Mouse (Mus musculus) forebrain, embryonic 12.5 days (tissue): ENCODE measurements around the gene Arid1b. TPM values are rescaled to one million over a fixed set of nuclear protein-coding genes. Genes with fewer than 3 reads are reported as not detected.

Experiments used
- ATAC-seq: fragments of 200-750 bp; cut with Nextera tagmentation; 2 replicates; pipeline ENCODE4 v1.8.0; 2017; ENCODE audit warnings: moderate TSS enrichment; ENCODE audit not compliant: low FRiP score
- H3K27ac ChIP-seq: fragments of 300-500 bp; sonication (generic); 2 replicates; pipeline ENCODE4 v1.5.1; 2016; ENCODE audit warnings: mild to moderate bottlenecking
- H3K27me3 ChIP-seq: fragments of 300-500 bp; sonication (generic); 2 replicates; pipeline ENCODE4 v1.6.1; 2016; ENCODE audit warnings: mild to moderate bottlenecking
- H3K36me3 ChIP-seq: fragments of 300-500 bp; sonication (generic); replicated peaks from 2 replicates; pipeline ENCODE4 v1.6.1; 2016; ENCODE audit warnings: mild to moderate bottlenecking
- H3K4me1 ChIP-seq: fragments of 300-500 bp; sonication (generic); 2 replicates; pipeline ENCODE4 v1.6.1; 2016
- H3K4me2 ChIP-seq: fragments of 300-500 bp; sonication (generic); 2 replicates; pipeline ENCODE4 v1.6.1; 2016; ENCODE audit warnings: mild to moderate bottlenecking, moderate library complexity
- H3K4me3 ChIP-seq: fragments of 300-500 bp; sonication (generic); replicated peaks from 2 replicates; pipeline ENCODE4 v1.5.1; 2016; ENCODE audit warnings: mild to moderate bottlenecking
- H3K9ac ChIP-seq: fragments of 300-500 bp; sonication (generic); 2 replicates; pipeline ENCODE4 v1.6.1; 2016; ENCODE audit warnings: mild to moderate bottlenecking
- H3K9me3 ChIP-seq: fragments of 300-500 bp; sonication (generic); 2 replicates; pipeline ENCODE4 v1.6.1; 2016
- WGBS: fragments of 180-500 bp; shearing (Covaris S2); methylation state at CpG from one replicate; pipeline ENCODE4 v1.1.7; 2016; 5-methylcytosine and 5-hydroxymethylcytosine counted together
- polyA plus RNA-seq: library from polyadenylated mRNA; unstranded; fragments of >200 nt; fragmentation: Nextera tagmentation; extraction: Ambion mirVana; gene quantifications from 2 replicates; pipeline ENCODE4 v1.2.1, GENCODE M21; 2016

The Arid1b gene
- polyA plus RNA-seq, 1 experiment from 2014 or later: 17.4 TPM

DNA sequence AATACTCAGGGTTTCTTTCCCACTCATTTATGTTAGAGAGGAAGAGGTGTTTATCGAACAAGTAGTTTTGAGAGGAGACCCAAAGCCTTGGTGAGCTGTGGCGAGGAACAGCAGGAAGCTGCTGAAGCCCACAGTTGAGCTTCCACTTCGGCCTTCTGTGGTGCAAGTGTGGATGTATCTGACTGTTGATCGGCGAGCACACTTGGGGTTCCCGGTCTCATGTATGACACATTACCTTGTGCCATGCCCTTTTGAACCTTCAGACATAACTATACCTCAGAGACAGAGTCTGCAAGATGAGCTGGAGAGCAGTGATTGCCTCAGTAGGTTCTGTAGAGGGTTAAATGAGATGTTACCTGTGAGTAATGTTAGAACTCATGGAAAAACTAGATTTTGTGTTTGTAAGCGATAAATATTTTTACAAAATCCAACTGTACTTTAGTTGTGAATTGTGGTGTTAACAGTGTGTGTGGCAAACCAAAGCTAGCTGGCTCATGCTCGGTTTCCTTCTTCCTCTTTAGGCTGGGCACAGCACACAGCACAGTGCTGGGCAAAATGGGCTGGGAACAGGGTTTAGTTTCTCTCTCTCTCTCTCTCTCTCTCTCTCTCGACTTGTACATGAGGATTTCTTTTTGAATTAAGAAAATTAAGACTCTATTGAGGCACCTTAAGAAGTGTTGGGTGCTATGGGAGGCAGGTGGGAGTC, 69.5 kb downstream of the Arid1b start:
- Histone ChIP-seq H3K4me2 (no peak overlapping the region), H3K27ac (no peak overlapping the region), H3K9ac (no peak overlapping the region), H3K36me3 (no peaks in the 10 kb centered on the region), H3K27me3 (peaks cover 11% of the 10 kb centered on the region; the same call in 1 of the 2 replicates), H3K9me3 (no peaks in the 10 kb centered on the region), H3K4me1 (peaks cover 58% of the 10 kb centered on the region), H3K4me3 (no peak overlapping the region)
- WGBS: 92% methylated on average over 9 of the region's 9 CpGs
- no peak for ATAC-seq

DNA sequence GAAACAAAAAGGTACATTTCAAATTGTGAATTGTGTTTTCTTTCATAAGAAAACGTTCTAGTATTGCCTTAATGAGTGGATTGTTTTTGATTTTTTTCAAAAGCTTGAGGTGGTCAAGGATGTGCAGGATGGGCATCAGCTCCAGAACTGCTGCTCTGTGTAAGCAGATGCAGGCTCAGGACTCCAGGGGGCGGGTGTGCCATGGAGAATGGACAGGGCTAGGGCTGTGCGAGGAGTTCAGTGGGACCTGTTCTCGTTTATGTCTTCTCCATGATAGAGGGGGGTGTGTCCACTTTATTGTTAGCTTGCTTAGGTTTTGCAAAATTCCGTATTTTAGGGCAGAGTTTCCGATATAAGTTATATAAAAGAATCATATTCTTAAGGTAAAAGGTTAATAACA, 70.6 kb downstream of the Arid1b start:
- no peak for ATAC-seq
- WGBS: 87% methylated on average over 6 of the region's 6 CpGs
- Histone ChIP-seq H3K27me3 (peaks cover 2% of the 10 kb centered on the region; the same call in 1 of the 2 replicates), H3K27ac (no peak overlapping the region), H3K4me3 (no peak overlapping the region), H3K36me3 (no peaks in the 10 kb centered on the region), H3K9me3 (no peaks in the 10 kb centered on the region), H3K9ac (no peak overlapping the region), H3K4me2 (no peak overlapping the region), H3K4me1 (peaks cover 54% of the 10 kb centered on the region)

DNA sequence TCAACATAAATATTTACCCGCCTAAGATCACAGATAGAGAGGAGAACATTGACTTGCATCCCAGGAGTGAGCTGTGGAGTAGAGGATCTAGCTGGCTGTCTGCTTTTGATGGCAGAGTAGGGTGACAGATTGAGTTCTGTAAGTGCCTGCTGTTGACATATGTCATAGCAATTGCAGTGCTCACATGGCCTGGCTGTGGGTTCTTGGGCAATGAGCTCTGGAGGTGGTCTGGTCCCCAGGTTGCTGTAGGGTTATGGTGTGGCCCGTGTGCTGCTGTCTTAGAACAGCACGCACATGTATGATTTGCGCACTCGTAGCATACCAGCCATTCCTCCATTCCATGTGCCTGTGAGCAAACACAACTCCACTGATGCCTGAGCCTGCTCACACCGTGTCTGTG, 71.1 kb downstream of the Arid1b start:
- ATAC-seq: 0 out of 2 replicates have a peak, but pooled peaks have one; percentile 30
- Histone ChIP-seq H3K4me3 (no peak overlapping the region), H3K27ac (no peak overlapping the region), H3K9me3 (no peaks in the 10 kb centered on the region), H3K27me3 (no peaks in the 10 kb centered on the region), H3K4me2 (no peak overlapping the region), H3K9ac (no peak overlapping the region), H3K4me1 (peaks cover 50% of the 10 kb centered on the region), H3K36me3 (no peaks in the 10 kb centered on the region)
- 93% methylated on average over 6 of the region's 6 CpGs for WGBS

DNA sequence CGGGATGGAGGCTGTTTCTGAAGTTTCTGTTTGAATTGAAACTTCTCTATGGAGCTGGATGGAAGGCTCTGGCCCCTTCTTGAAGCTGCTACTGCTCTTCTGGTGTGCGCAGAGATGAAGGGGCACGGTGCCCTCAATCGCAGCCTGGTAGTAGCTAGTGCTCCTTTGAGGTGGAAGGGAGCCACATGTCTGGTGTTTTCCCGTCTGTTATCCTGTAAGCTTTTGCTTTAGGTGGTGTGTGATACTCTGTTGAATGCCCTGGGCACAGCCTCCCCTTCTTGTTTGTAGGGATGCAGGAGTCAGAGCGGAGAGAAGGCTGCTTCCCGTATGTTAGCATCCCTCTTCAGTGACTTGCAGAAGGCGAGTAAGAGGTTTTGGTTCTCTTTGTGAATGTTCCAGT, 72.7 kb downstream of the Arid1b start:
- peaks cover 48% of the 10 kb centered on the region for H3K4me1 ChIP-seq

DNA sequence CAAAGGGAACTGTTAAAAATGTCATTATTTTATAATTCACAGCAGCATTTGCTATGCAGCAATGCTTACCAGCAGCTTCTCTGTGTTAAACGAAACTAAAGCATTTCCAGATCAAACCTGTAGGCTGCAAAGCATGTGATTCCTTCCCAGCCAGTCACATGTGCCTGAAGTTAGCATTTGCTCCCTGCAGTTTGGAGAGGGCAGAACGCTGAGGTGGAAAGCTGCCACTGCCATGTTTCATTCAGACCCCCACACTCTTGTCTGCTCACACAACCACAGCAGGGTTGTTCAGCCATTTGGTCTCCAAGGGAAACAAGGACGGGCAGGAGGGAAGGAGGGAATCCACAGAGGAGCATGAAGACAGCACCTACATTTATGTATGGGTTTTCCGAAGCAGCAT, 73.1 kb downstream of the Arid1b start:
- Histone ChIP-seq H3K4me3 (no peak overlapping the region), H3K9ac (no peak overlapping the region), H3K9me3 (no peaks in the 10 kb centered on the region), H3K4me1 (peaks cover 48% of the 10 kb centered on the region), H3K36me3 (no peaks in the 10 kb centered on the region), H3K4me2 (no peak overlapping the region), H3K27ac (no peak overlapping the region), H3K27me3 (no peaks in the 10 kb centered on the region)
- WGBS: 66% methylated on average over 4 of the region's 4 CpGs
- no peak for ATAC-seq

More for the DNA sequence above, 72.7 kb downstream of the Arid1b start:
- ATAC-seq: no peak
- H3K36me3 ChIP-seq: no peaks in the 10 kb centered on the region
- H3K27ac ChIP-seq: no peak overlapping the region
- WGBS: 80% methylated on average over 8 of the region's 8 CpGs
- H3K9me3 ChIP-seq: no peaks in the 10 kb centered on the region
- H3K4me3 ChIP-seq: no peak overlapping the region
- H3K4me2 ChIP-seq: no peak overlapping the region
- no peak overlapping the region for H3K9ac ChIP-seq
- no peaks in the 10 kb centered on the region for H3K27me3 ChIP-seq

DNA sequence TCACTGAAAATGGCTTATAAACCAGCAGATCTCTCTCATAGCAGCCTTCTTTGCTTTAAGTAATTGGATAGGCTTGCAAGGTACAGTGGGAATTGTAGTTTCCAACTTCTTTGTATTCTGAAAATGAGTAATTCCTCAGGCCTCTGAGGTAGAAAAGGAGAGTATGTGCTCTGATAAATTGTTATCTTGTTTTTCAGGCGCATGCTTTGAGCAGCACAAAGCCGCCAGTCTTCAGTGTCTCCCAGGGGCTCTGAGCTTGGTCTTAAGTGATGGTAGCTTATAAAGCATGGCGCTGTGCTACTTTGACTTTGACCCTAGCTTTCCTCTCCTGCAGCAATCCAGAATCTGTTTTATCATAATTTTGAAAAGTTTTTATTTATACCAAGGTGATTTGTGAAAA, 76.3 kb downstream of the Arid1b start:
- Histone ChIP-seq H3K36me3 (no peaks in the 10 kb centered on the region), H3K27ac (no peak overlapping the region), H3K4me2 (no peak overlapping the region), H3K9ac (no peak overlapping the region), H3K4me1 (peaks cover 49% of the 10 kb centered on the region), H3K27me3 (no peaks in the 10 kb centered on the region), H3K4me3 (no peak overlapping the region), H3K9me3 (no peaks in the 10 kb centered on the region)
- no peak for ATAC-seq
- WGBS: 89% methylated on average over 3 of the region's 3 CpGs

DNA sequence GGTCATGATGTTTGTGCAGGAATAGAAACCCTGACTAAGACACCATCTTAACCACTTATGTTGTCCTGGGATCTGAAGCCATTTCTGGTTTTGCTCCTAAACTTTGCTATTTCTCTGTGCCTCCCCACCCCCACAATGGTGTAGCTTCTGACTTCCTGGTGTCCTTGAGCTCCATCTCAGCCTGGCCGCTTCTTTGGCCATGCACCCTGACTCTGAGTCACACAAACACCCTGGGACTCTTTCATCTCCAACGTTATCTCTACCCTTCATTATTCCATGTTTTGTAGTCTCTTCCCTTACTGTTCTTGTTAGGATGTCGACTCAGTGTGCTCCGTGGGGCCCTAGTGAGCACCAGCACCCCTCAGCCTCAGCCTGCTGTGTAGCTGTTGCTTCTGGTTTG, 78.4 kb downstream of the Arid1b start:
- H3K27me3 ChIP-seq: no peaks in the 10 kb centered on the region
- no peak for ATAC-seq
- no peaks in the 10 kb centered on the region for H3K9me3 ChIP-seq
- 85% methylated on average over 4 of the region's 4 CpGs for WGBS
- no peak overlapping the region for H3K4me3 ChIP-seq
- no peak overlapping the region for H3K4me2 ChIP-seq
- H3K27ac ChIP-seq: no peak overlapping the region
- H3K4me1 ChIP-seq: peaks cover 31% of the 10 kb centered on the region
- H3K36me3 ChIP-seq: no peaks in the 10 kb centered on the region
- no peak overlapping the region for H3K9ac ChIP-seq

DNA sequence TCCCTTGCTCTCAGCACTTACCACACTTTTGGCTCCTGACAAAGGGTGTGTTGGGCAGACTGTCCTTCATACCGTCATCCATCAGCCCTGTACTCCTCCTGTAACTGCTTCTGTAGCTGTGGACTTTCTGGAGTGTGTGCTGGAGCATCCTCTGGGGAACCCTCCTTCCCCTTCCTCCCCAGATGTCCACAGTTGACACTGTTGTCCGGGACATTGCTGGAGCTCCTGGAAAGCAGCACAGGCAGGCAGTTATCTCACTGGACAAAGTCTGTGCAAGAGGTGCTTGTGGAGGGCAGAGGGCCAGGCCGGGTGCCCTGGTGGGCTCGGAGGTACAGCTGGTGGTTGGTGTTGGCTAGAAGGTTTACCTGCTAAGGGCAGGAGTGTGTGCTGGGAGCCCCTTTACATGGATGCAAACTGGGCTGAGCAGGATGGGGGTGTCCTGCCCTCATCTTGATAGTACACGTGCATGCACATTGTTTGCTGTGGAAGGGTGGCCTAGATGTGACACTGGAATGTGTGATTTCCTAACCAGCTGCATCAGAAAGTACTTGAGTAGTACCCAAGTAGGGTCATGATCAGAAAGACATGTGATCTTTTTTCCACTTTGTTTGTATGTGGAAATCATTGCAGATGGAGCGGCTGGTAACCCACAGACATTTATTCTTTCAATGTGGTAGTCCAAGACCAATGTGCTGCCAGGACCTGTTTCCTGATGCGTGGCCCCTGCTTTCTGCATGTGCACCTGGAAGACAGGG, 80.8 kb downstream of the Arid1b start:
- Histone ChIP-seq H3K9me3 (no peaks in the 10 kb centered on the region), H3K4me2 (no peak overlapping the region), H3K27me3 (no peaks in the 10 kb centered on the region), H3K36me3 (no peaks in the 10 kb centered on the region), H3K4me1 (peaks cover 32% of the 10 kb centered on the region), H3K4me3 (no peak overlapping the region), H3K27ac (no peak overlapping the region), H3K9ac (no peak overlapping the region)
- no peak for ATAC-seq
- WGBS: 86% methylated on average over 7 of the region's 7 CpGs

DNA sequence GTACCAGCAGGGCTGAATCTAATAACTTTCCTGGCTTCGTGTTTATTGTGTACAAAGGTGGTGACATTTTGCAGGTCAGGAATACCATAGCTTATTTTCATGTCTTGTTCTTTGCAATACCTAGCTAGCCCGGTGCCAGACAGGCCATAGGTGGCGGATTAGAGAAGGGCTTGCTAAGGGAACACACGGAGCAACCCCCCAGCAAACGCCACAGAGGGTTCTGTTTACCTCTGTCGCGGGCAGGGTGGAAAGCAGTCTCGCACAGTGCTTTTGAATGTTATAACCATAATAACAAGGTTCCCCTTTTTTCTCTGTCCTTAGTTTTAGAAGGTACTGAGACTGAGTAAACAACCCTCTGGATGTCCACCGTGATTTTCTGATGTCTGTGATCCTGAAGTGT, 83.9 kb downstream of the Arid1b start:
- Histone ChIP-seq H3K9ac (no peak overlapping the region), H3K36me3 (no peaks in the 10 kb centered on the region), H3K4me1 (peaks cover 49% of the 10 kb centered on the region), H3K27ac (no peak overlapping the region), H3K9me3 (no peaks in the 10 kb centered on the region), H3K4me3 (no peak overlapping the region), H3K4me2 (no peak overlapping the region), H3K27me3 (no peaks in the 10 kb centered on the region)
- 63% methylated on average over 9 of the region's 9 CpGs for WGBS
- ATAC-seq: no peak

DNA sequence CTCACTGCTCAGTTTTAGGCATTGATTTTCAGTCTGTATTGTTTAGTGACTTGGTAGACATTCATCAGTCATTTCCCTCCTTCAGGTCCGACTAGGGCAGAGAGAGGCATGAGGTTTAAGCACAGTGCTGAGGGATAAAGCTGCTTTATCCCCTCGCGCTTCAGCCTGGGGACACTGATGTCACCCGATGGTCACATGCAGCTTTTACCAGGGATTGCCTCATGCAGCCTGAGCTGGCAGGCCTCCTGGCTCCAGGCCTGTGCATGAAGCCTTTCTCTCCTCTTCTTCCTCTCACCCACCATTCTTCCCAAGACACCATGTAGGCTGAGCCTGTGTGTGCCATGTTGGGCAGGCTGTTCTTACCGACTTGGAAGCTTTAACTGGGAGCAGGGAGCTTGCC, 84.4 kb downstream of the Arid1b start:
- H3K36me3 ChIP-seq: no peaks in the 10 kb centered on the region
- H3K4me2 ChIP-seq: no peak overlapping the region
- 52% methylated on average over 5 of the region's 5 CpGs for WGBS
- no peak overlapping the region for H3K9ac ChIP-seq
- no peak overlapping the region for H3K4me3 ChIP-seq
- ATAC-seq: no peak
- H3K4me1 ChIP-seq: peaks cover 55% of the 10 kb centered on the region
- H3K27me3 ChIP-seq: no peaks in the 10 kb centered on the region
- no peak overlapping the region for H3K27ac ChIP-seq
- H3K9me3 ChIP-seq: no peaks in the 10 kb centered on the region

DNA sequence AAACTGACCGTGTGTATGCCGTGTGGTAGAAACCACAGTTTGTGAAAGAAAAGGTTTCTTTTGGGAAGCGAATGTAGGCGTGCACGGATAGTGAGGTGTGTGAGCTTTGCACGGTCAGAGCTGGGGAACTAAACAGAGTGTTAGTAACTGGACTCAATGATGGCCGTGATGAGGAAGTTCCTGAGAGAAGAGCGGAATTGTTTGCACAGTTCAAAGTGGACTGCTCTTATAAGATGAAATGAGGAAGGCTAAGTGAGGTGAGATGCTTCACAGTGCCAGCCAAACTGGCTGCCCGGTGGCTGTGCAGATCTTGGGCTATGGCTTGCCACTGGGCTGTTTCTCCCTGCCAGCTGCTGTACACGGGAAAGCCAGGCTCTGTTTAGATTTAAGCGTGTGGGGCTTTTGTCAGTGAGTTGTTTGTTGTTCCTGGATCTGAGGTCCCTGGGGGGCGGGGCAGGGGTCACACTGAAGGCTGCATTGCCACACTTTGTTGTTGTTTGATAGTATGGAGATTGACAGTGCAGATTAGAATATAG, 86.8 kb downstream of the Arid1b start:
- Histone ChIP-seq H3K27me3 (no peaks in the 10 kb centered on the region), H3K9me3 (no peaks in the 10 kb centered on the region), H3K9ac (no peak overlapping the region), H3K27ac (no peak overlapping the region), H3K4me3 (no peak overlapping the region), H3K36me3 (no peaks in the 10 kb centered on the region), H3K4me2 (no peak overlapping the region), H3K4me1 (peaks cover 73% of the 10 kb centered on the region)
- 72% methylated on average over 12 of the region's 12 CpGs for WGBS
- ATAC-seq: no peak

DNA sequence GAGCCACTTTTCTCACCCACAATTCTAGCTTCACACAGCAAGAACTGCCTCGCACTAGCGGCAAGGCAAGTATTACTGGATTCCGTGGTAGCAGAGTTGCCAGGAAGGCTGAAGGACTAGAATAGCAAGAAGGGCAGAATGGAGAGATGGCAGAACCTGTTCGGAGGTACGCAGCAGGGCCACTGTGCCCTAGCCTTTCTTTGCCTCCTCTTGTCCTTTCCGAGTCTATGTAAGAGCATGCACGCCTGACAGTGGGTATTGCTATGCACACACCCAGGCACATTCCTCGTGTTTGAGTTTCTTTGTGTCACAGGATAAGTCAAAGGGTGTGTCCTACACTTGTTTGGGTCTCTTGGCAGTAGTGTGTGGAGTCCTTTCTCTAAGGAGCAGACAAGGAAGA, 88.1 kb downstream of the Arid1b start:
- Histone ChIP-seq H3K4me2 (no peak overlapping the region), H3K36me3 (no peaks in the 10 kb centered on the region), H3K27ac (no peak overlapping the region), H3K9ac (no peak overlapping the region), H3K9me3 (no peaks in the 10 kb centered on the region), H3K4me1 (peaks cover 79% of the 10 kb centered on the region), H3K27me3 (no peaks in the 10 kb centered on the region), H3K4me3 (no peak overlapping the region)
- WGBS: 85% methylated on average over 8 of the region's 8 CpGs
- no peak for ATAC-seq
